Mouse (Mus musculus) hindbrain, postnatal 0 days (tissue): ENCODE measurements at regions not wholly inside any gene's neighbourhood (a gene's known extent, or its start where the extent isn't known, plus 50 kb on each side); places are given as distances from the start of the nearest gene placed in this dataset.
A peak's percentile ranks its signal among the peaks of the same experiment; 100 is the strongest.

ENCODE experiments used
- ATAC-seq: fragments of 200-750 bp; cut with Nextera tagmentation; 2 replicates; pipeline ENCODE4 v1.8.0; 2017; ENCODE audit warnings: mild to moderate bottlenecking, moderate TSS enrichment, moderate library complexity
- DNase-seq: peaks from one replicate; pipeline ENCODE4 v3.0.0-alpha.2; 2015; ENCODE audit warnings: low spot score
- H3K27ac ChIP-seq: fragments of 300-500 bp; sonication (generic); 2 replicates; pipeline ENCODE4 v1.5.1; 2014; ENCODE audit warnings: mild to moderate bottlenecking
- H3K27me3 ChIP-seq: fragments of 300-500 bp; sonication (generic); 2 replicates; pipeline ENCODE4 v1.6.1; 2014; ENCODE audit warnings: low read length, mixed read lengths; ENCODE audit not compliant: insufficient read depth
- H3K36me3 ChIP-seq: fragments of 300-500 bp; sonication (generic); 2 replicates; pipeline ENCODE4 v1.6.1; 2014; ENCODE audit warnings: low read length, mixed read lengths; ENCODE audit not compliant: insufficient read depth
- H3K4me1 ChIP-seq: fragments of 300-500 bp; sonication (generic); 2 replicates; pipeline ENCODE4 v1.6.1; 2014; ENCODE audit warnings: antibody characterized with exemption, low read length, mixed read lengths; ENCODE audit not compliant: insufficient read depth
- H3K4me2 ChIP-seq: fragments of 300-500 bp; sonication (generic); 2 replicates; pipeline ENCODE4 v1.6.1; 2014; ENCODE audit warnings: low read depth, mild to moderate bottlenecking, low read length, moderate library complexity, mixed read lengths
- H3K4me3 ChIP-seq: fragments of 300-500 bp; sonication (generic); 2 replicates; pipeline ENCODE4 v1.5.1; 2014; ENCODE audit warnings: low read length
- H3K9ac ChIP-seq: fragments of 300-500 bp; sonication (generic); replicated peaks from 2 replicates; pipeline ENCODE4 v1.6.1; 2014; ENCODE audit warnings: mild to moderate bottlenecking, low read length, moderate library complexity, mixed read lengths
- H3K9me3 ChIP-seq: fragments of 300-500 bp; sonication (generic); 2 replicates; pipeline ENCODE4 v1.6.1; 2016; ENCODE audit warnings: low read length, mixed read lengths
- CTCF ChIP-seq: IDR thresholded peaks from 2 replicates; pipeline ENCODE4 v1.5.1; 2016; ENCODE audit warnings: antibody characterized with exemption, control low read depth, low read depth
- WGBS: fragments of 180-500 bp; shearing (Covaris S2); extraction: QIAGEN DNeasy Blood & Tissue Kit; methylation state at CpG from one replicate; pipeline ENCODE4 v1.1.7; 2014; 5-methylcytosine and 5-hydroxymethylcytosine counted together

- DNase-seq (peak; percentile 7), ATAC-seq (no peak)
- H3K4me3 ChIP-seq, result no peak overlapping the region
- H3K36me3 ChIP-seq, result no peaks in the 10 kb centered on the region
- no peak overlapping the region for H3K4me2 ChIP-seq
- H3K27ac ChIP-seq, result no peak overlapping the region
- TF ChIP-seq CTCF, result no peak
- H3K4me1 ChIP-seq, result no peaks in the 10 kb centered on the region
- H3K9ac ChIP-seq, result no peak overlapping the region
- 41% methylated on average over 1 of the region's 1 CpGs for WGBS
- no peaks in the 10 kb centered on the region for H3K9me3 ChIP-seq
- no peaks in the 10 kb centered on the region for H3K27me3 ChIP-seq
Measured at GRCm38 (mm10) chr17:4094621-4095020, 398.6 kb upstream of the Nox3 start.

- 87% methylated on average over 3 of the region's 3 CpGs for WGBS
- ATAC-seq, result no peak
- no peak for DNase-seq
- Histone ChIP-seq H3K9me3 (no peaks in the 10 kb centered on the region), H3K9ac (no peak overlapping the region), H3K27me3 (no peaks in the 10 kb centered on the region), H3K4me3 (no peak overlapping the region), H3K4me1 (no peaks in the 10 kb centered on the region), H3K27ac (no peak overlapping the region), H3K4me2 (no peak overlapping the region), H3K36me3 (no peaks in the 10 kb centered on the region)
- no peak for TF ChIP-seq CTCF
Measured at GRCm38 (mm10) chr17:4103321-4103720, 407.3 kb upstream of the Nox3 start.

GRCm38 (mm10) chr17:4109263-4109662 lies 413.2 kb upstream of the Nox3 start:
- H3K27me3 ChIP-seq, result no peaks in the 10 kb centered on the region
- WGBS, result 47% methylated on average over 3 of the region's 3 CpGs
- no peaks in the 10 kb centered on the region for H3K4me1 ChIP-seq
- no peak overlapping the region for H3K9ac ChIP-seq
- H3K4me2 ChIP-seq, result no peak overlapping the region
- no peaks in the 10 kb centered on the region for H3K36me3 ChIP-seq
- no peak overlapping the region for H3K27ac ChIP-seq
- ATAC-seq (no peak), DNase-seq (no peak)
- H3K9me3 ChIP-seq, result no peaks in the 10 kb centered on the region
- no peak overlapping the region for H3K4me3 ChIP-seq
- TF ChIP-seq CTCF, result peak; percentile 67

GRCm38 (mm10) chr17:4113021-4113420 lies 417.0 kb upstream of the Nox3 start:
- H3K9me3 ChIP-seq, result no peaks in the 10 kb centered on the region
- no peaks in the 10 kb centered on the region for H3K27me3 ChIP-seq
- ATAC-seq (no peak), DNase-seq (no peak)
- 73% methylated on average over 4 of the region's 4 CpGs for WGBS
- H3K4me2 ChIP-seq, result no peak overlapping the region
- no peak overlapping the region for H3K27ac ChIP-seq
- TF ChIP-seq CTCF, result no peak
- H3K4me1 ChIP-seq, result no peaks in the 10 kb centered on the region
- H3K36me3 ChIP-seq, result no peaks in the 10 kb centered on the region
- no peak overlapping the region for H3K9ac ChIP-seq
- H3K4me3 ChIP-seq, result no peak overlapping the region

GRCm38 (mm10) chr17:4116476-4116875 lies 420.4 kb upstream of the Nox3 start:
- H3K27ac ChIP-seq, result no peak overlapping the region
- no peak for TF ChIP-seq CTCF
- H3K9ac ChIP-seq, result no peak overlapping the region
- 86% methylated on average over 3 of the region's 3 CpGs for WGBS
- DNase-seq (no peak), ATAC-seq (no peak)
- no peaks in the 10 kb centered on the region for H3K9me3 ChIP-seq
- H3K4me3 ChIP-seq, result no peak overlapping the region
- no peaks in the 10 kb centered on the region for H3K27me3 ChIP-seq
- no peak overlapping the region for H3K4me2 ChIP-seq
- H3K36me3 ChIP-seq, result no peaks in the 10 kb centered on the region
- no peaks in the 10 kb centered on the region for H3K4me1 ChIP-seq

GRCm38 (mm10) chr17:4133678-4134077 lies 437.6 kb upstream of the Nox3 start:
- Histone ChIP-seq H3K4me3 (no peak overlapping the region), H3K4me1 (no peaks in the 10 kb centered on the region), H3K9me3 (no peaks in the 10 kb centered on the region), H3K27ac (no peak overlapping the region), H3K27me3 (no peaks in the 10 kb centered on the region), H3K9ac (no peak overlapping the region), H3K4me2 (no peak overlapping the region), H3K36me3 (no peaks in the 10 kb centered on the region)
- 59% methylated on average over 3 of the region's 3 CpGs for WGBS
- no peak for DNase-seq
- no peak for TF ChIP-seq CTCF
- no peak for ATAC-seq

GRCm38 (mm10) chr17:4163502-4163901 lies 467.4 kb upstream of the Nox3 start:
- DNase-seq (no peak), ATAC-seq (no peak)
- no peak overlapping the region for H3K27ac ChIP-seq
- TF ChIP-seq CTCF, result no peak
- H3K9ac ChIP-seq, result no peak overlapping the region
- 83% methylated on average over 2 of the region's 2 CpGs for WGBS
- H3K27me3 ChIP-seq, result no peaks in the 10 kb centered on the region
- no peaks in the 10 kb centered on the region for H3K4me1 ChIP-seq
- no peaks in the 10 kb centered on the region for H3K36me3 ChIP-seq
- H3K4me2 ChIP-seq, result no peak overlapping the region
- no peak overlapping the region for H3K4me3 ChIP-seq
- H3K9me3 ChIP-seq, result no peaks in the 10 kb centered on the region
